Mouse (Mus musculus) heart, adult 2 months (tissue): ENCODE results near the gene Cyp2b13.
"Not testable (repeated sequence)": the region's sequence is repeated elsewhere in the genome, so short reads cannot be mapped to it uniquely, and the experiment has no call there.

Experiments used
- CTCF ChIP-seq: fragments of 200-600 bp; IDR thresholded peaks from 2 replicates; pipeline ENCODE4 v1.8.1; 2022; ENCODE audit warnings: antibody characterized with exemption, mild to moderate bottlenecking, moderate library complexity
- EP300 ChIP-seq: fragments of 200-500 bp; IDR thresholded peaks from 2 replicates; pipeline ENCODE4 v1.6.1; 2011; ENCODE audit warnings: low read depth, low read length, control low read depth; ENCODE audit not compliant: insufficient read depth
- POLR2A ChIP-seq: fragments of 200-500 bp; IDR thresholded peaks from 2 replicates; pipeline ENCODE4 v1.6.1; 2011; ENCODE audit warnings: mild to moderate bottlenecking, low read depth, low read length, control low read depth; ENCODE audit not compliant: insufficient read depth

GRCm38 (mm10) chr7:26019814-26020332 lies 41.4 kb upstream of the Cyp2b13 start:
- not testable (repeated sequence) for TF ChIP-seq CTCF, POLR2A, EP300
